Mouse (Mus musculus) urinary bladder, postnatal 25 days (tissue): ENCODE measurements around the gene Rflna.

Experiments used
- DNase-seq: peaks from one replicate; pipeline ENCODE4 v3.0.0; 2022; ENCODE audit warnings: low spot score

The Rflna gene

GRCm38 (mm10) chr5:125006896-125007295 lies 3.9 kb downstream of the Rflna start:
- no peak for DNase-seq

- no peak for DNase-seq
Measured at GRCm38 (mm10) chr5:125011166-125011565, 8.1 kb downstream of the Rflna start.

- DNase-seq: no peak
Measured at GRCm38 (mm10) chr5:125011628-125012027, 8.6 kb downstream of the Rflna start.

- peak; percentile 72 for DNase-seq
Measured at GRCm38 (mm10) chr5:125014497-125014896, 11.5 kb downstream of the Rflna start.

- no peak for DNase-seq
Measured at GRCm38 (mm10) chr5:125015066-125015465, 12.0 kb downstream of the Rflna start.

- DNase-seq: no peak
Measured at GRCm38 (mm10) chr5:125015576-125015975, 12.6 kb downstream of the Rflna start.

- DNase-seq: no peak
Measured at GRCm38 (mm10) chr5:125016421-125017242, 13.6 kb downstream of the Rflna start.

GRCm38 (mm10) chr5:125017332-125017731 lies 14.3 kb downstream of the Rflna start:
- no peak for DNase-seq

GRCm38 (mm10) chr5:125019099-125019498 lies 16.1 kb downstream of the Rflna start:
- no peak for DNase-seq

- peak; percentile 31 for DNase-seq
Measured at GRCm38 (mm10) chr5:125021298-125021697, 18.3 kb downstream of the Rflna start.

- DNase-seq: no peak
Measured at GRCm38 (mm10) chr5:125024002-125024401, 21.0 kb downstream of the Rflna start.

GRCm38 (mm10) chr5:125028371-125028770 lies 25.4 kb downstream of the Rflna start:
- DNase-seq: no peak

GRCm38 (mm10) chr5:125028911-125029310 lies 25.9 kb downstream of the Rflna start:
- no peak for DNase-seq

GRCm38 (mm10) chr5:125036483-125036882 lies 33.5 kb downstream of the Rflna start:
- DNase-seq: no peak

- DNase-seq: no peak
Measured at GRCm38 (mm10) chr5:125039377-125040027, 36.5 kb downstream of the Rflna start.

GRCm38 (mm10) chr5:125040128-125040584 lies 37.1 kb downstream of the Rflna start:
- DNase-seq: peak; percentile 20

GRCm38 (mm10) chr5:125041578-125041977 lies 38.6 kb downstream of the Rflna start:
- no peak for DNase-seq

- no peak for DNase-seq
Measured at GRCm38 (mm10) chr5:125043448-125043847, 40.4 kb downstream of the Rflna start.

- no peak for DNase-seq
Measured at GRCm38 (mm10) chr5:125045202-125045601, 42.2 kb downstream of the Rflna start.

- no peak for DNase-seq
Measured at GRCm38 (mm10) chr5:125046436-125046835, 43.4 kb downstream of the Rflna start.

GRCm38 (mm10) chr5:125049481-125049880 lies 46.5 kb downstream of the Rflna start:
- no peak for DNase-seq

GRCm38 (mm10) chr5:125052237-125052602 lies 49.2 kb downstream of the Rflna start:
- no peak for DNase-seq
